Mouse (Mus musculus): ENCODE results near the gene Olfr380. TPM values are rescaled to one million over a fixed set of nuclear protein-coding genes. Genes with fewer than 3 reads are reported as not detected.

Gene Olfr380
- not detected in 2 replicates for total RNA-seq (2023)

DNA sequence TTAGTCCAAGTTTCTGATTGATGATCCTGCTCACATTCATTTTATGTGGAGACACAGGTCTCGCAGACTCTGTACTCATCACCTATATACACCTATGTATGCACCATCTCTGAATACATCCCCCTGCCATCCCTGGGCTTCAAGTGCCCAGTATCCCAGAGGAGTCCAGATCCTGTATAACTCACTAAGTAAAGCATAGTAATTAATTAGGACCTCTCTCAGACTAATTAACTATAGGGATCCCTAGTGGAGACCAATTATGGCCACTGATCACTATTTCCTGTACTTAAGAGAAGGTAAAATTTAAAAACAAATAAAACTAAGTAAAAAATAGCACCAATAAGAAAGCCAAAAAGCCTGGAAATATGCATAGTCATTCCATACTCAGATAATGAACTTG lies at the start of gene Olfr380:
Olfr380 (minus strand) TSS at position 101 of the 400 bp plus-strand sequence.

DNA sequence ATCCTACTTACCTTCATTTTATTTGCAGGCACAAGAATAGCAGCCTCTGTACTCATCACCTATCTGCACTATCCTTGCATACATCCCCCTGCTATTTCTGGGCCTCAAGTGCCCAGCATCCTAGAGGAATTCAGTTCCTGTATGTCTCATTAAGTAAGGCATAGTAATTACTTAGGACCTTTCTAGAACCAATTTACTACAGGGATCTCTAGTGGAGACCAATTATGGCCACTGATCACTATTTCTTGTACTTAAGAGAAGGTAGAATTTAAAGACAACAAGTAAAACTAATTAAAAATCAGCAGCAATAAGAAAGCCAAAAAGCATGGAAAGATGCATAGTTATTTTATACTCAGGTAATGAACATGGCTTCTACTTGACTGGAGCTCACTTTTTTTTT lies 34.2 kb upstream of the Olfr380 start, which contains the start of gene Olfr381:
Olfr381 (minus strand) TSS at position 101 of the 400 bp plus-strand sequence.

DNA sequence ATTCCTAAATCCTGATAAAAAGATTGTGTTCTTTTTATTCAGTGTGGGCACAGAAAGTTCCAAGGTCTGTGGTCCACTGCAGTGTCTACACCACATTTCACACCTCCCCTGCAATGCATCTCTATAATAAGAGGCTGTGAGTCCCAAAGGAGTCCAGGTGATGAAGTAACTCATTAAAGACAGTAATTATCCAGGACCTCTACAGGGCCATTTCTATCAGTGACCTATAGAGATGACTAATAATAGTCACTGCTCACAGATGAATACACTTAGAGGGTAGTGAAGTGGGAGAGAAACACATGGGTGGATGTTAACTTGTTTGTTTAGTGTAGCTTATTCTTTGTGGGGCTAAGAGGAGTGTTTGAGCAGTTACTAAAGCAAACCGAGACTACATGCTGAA lies 28.9 kb downstream of the Olfr380 start, which contains the start of gene Olfr378:
Olfr378 (minus strand) TSS at position 101 of the 400 bp plus-strand sequence.

Other genes starting within 250 kb of the Olfr380 start
- gene Trpv1, start 223.2 kb downstream of the Olfr380 start, total RNA-seq (2023), result not detected in 2 replicates
- not detected in 2 replicates for gene Trpv3, start 190.1 kb downstream of the Olfr380 start, total RNA-seq (2023)
- gene Aspa, start 127.9 kb downstream of the Olfr380 start, total RNA-seq (2023), result not detected in 2 replicates
- gene Gm49340, start 127.8 kb downstream of the Olfr380 start, total RNA-seq (2023), result not detected in 2 replicates
- gene Spata22, start 127.8 kb downstream of the Olfr380 start, total RNA-seq (2023), result not detected in 2 replicates
- not detected in 2 replicates for gene Olfr20, start 106.7 kb downstream of the Olfr380 start, total RNA-seq (2023)
- gene Olfr376, start 86.3 kb downstream of the Olfr380 start, total RNA-seq (2023), result not detected in 2 replicates
- gene Olfr1, start 57.9 kb downstream of the Olfr380 start, total RNA-seq (2023), result not detected in 2 replicates
- gene Olfr378, start 29.0 kb downstream of the Olfr380 start, total RNA-seq (2023), result not detected in 2 replicates
- gene Olfr381, start 34.1 kb upstream of the Olfr380 start, total RNA-seq (2023), result not detected in 2 replicates
- gene Olfr382, start 59.7 kb upstream of the Olfr380 start, total RNA-seq (2023), result not detected in 2 replicates
- gene Olfr385, start 135.5 kb upstream of the Olfr380 start, total RNA-seq (2023), result not detected in 2 replicates
- gene Olfr384, start 141.1 kb upstream of the Olfr380 start, total RNA-seq (2023), result not detected in 2 replicates
- gene Zfp735, start 231.3 kb upstream of the Olfr380 start, total RNA-seq (2023), result not detected in 2 replicates